Mouse (Mus musculus) lung, embryonic 14.5 days (tissue): ENCODE measurements at regions not wholly inside any gene's neighbourhood (a gene's known extent, or its start where the extent isn't known, plus 50 kb on each side); places are given as distances from the start of the nearest gene placed in this dataset.

ENCODE experiments used
- ATAC-seq: fragments of 200-750 bp; cut with Nextera tagmentation; 2 replicates; pipeline ENCODE4 v1.8.0; 2017; ENCODE audit warnings: mild to moderate bottlenecking, moderate TSS enrichment, moderate library complexity; ENCODE audit not compliant: insufficient read depth
- DNase-seq: peaks from one replicate; pipeline ENCODE4 v3.0.0-alpha.2; 2015
- H3K27ac ChIP-seq: fragments of 300-500 bp; sonication (generic); 2 replicates; pipeline ENCODE4 v1.5.1; 2014; ENCODE audit warnings: low read depth, mild to moderate bottlenecking, moderate library complexity
- H3K27me3 ChIP-seq: fragments of 300-500 bp; sonication (generic); 2 replicates; pipeline ENCODE4 v1.6.1; 2014; ENCODE audit warnings: low read length, control low read depth; ENCODE audit not compliant: insufficient read depth
- H3K36me3 ChIP-seq: fragments of 300-500 bp; sonication (generic); 2 replicates; pipeline ENCODE4 v1.6.1; 2014; ENCODE audit warnings: control low read depth; ENCODE audit not compliant: insufficient read depth
- H3K4me1 ChIP-seq: fragments of 300-500 bp; sonication (generic); 2 replicates; pipeline ENCODE4 v1.6.1; 2014; ENCODE audit warnings: antibody characterized with exemption, control low read depth; ENCODE audit not compliant: insufficient read depth
- H3K4me2 ChIP-seq: fragments of 300-500 bp; sonication (generic); 2 replicates; pipeline ENCODE4 v1.6.1; 2014; ENCODE audit warnings: mild to moderate bottlenecking
- H3K4me3 ChIP-seq: fragments of 300-500 bp; sonication (generic); 2 replicates; pipeline ENCODE4 v1.5.1; 2014; ENCODE audit warnings: low read depth, low read length
- H3K9ac ChIP-seq: fragments of 300-500 bp; sonication (generic); 2 replicates; pipeline ENCODE4 v1.6.1; 2014
- H3K9me3 ChIP-seq: fragments of 300-500 bp; sonication (generic); 2 replicates; pipeline ENCODE4 v1.6.1; 2016; ENCODE audit warnings: low read depth, low read length, control low read depth
- CTCF ChIP-seq: IDR thresholded peaks from 2 replicates; pipeline ENCODE4 v1.5.1; 2016; ENCODE audit warnings: antibody characterized with exemption, low read depth
- WGBS: fragments of 180-500 bp; shearing (Covaris S2); extraction: QIAGEN DNeasy Blood & Tissue Kit; methylation state at CpG from one replicate; pipeline ENCODE4 v1.1.7; 2014; 5-methylcytosine and 5-hydroxymethylcytosine counted together

- Histone ChIP-seq H3K4me2 (no peak overlapping the region), H3K9ac (no peak overlapping the region), H3K4me1 (no peaks in the 10 kb centered on the region), H3K36me3 (no peaks in the 10 kb centered on the region), H3K27me3 (no peaks in the 10 kb centered on the region), H3K27ac (no peak overlapping the region), H3K9me3 (no peaks in the 10 kb centered on the region), H3K4me3 (no peak overlapping the region)
- WGBS, result 84% methylated on average over 2 of the region's 2 CpGs
- ATAC-seq, result no peak
- no peak for TF ChIP-seq CTCF
- no peak for DNase-seq
Measured at GRCm38 (mm10) chr8:79550151-79550550, 89.3 kb upstream of the Otud4 start.

GRCm38 (mm10) chr8:79548156-79548555 lies 91.3 kb upstream of the Otud4 start:
- H3K27ac ChIP-seq, result no peak overlapping the region
- ATAC-seq (no peak), DNase-seq (no peak)
- no peaks in the 10 kb centered on the region for H3K36me3 ChIP-seq
- no peak overlapping the region for H3K4me3 ChIP-seq
- H3K27me3 ChIP-seq, result no peaks in the 10 kb centered on the region
- H3K9ac ChIP-seq, result no peak overlapping the region
- TF ChIP-seq CTCF, result no peak
- 74% methylated on average over 6 of the region's 6 CpGs for WGBS
- H3K4me2 ChIP-seq, result no peak overlapping the region
- no peaks in the 10 kb centered on the region for H3K9me3 ChIP-seq
- no peaks in the 10 kb centered on the region for H3K4me1 ChIP-seq

DNA sequence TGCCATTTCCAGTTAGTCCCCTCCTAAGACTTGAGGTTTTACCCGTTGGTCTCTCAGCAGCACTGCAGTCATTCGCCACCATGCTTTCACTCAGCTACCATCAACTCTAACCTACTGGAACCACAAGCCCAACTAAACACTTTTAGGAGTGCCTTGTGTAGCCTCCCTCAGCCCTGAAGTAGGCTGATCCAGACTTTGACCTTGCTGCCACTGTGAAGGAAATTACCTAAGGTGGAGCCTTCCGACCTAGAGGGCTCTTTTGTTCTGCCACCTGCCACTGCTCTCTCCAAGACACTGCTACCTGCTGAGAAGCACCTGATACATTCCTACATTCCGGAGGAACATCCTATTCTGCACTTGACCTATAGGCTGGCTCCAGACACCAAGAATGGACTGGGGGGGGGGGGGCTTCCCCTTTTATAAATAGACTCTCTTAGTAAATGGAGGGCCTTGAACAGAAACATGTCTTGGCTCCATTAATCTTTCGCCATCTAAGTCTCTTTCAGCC lies 93.5 kb upstream of the Otud4 start:
- WGBS, result 82% methylated on average over 5 of the region's 5 CpGs
- Histone ChIP-seq H3K9ac (no peak overlapping the region), H3K9me3 (no peaks in the 10 kb centered on the region), H3K4me2 (no peak overlapping the region), H3K36me3 (no peaks in the 10 kb centered on the region), H3K27me3 (no peaks in the 10 kb centered on the region), H3K27ac (no peak overlapping the region), H3K4me3 (no peak overlapping the region), H3K4me1 (no peaks in the 10 kb centered on the region)
- DNase-seq, result no peak
- no peak for ATAC-seq
- no peak for TF ChIP-seq CTCF

GRCm38 (mm10) chr8:79542461-79542860 lies 97.0 kb upstream of the Otud4 start:
- H3K27ac ChIP-seq, result no peak overlapping the region
- no peak overlapping the region for H3K4me3 ChIP-seq
- no peak for ATAC-seq
- H3K9me3 ChIP-seq, result no peaks in the 10 kb centered on the region
- no peak for TF ChIP-seq CTCF
- 71% methylated on average over 2 of the region's 2 CpGs for WGBS
- no peak overlapping the region for H3K9ac ChIP-seq
- H3K4me2 ChIP-seq, result no peak overlapping the region
- H3K36me3 ChIP-seq, result no peaks in the 10 kb centered on the region
- no peak for DNase-seq
- no peaks in the 10 kb centered on the region for H3K4me1 ChIP-seq
- no peaks in the 10 kb centered on the region for H3K27me3 ChIP-seq

GRCm38 (mm10) chr8:79540053-79540452 lies 99.4 kb upstream of the Otud4 start:
- Histone ChIP-seq H3K4me2 (no peak overlapping the region), H3K9ac (no peak overlapping the region), H3K9me3 (no peaks in the 10 kb centered on the region), H3K4me1 (no peaks in the 10 kb centered on the region), H3K27me3 (no peaks in the 10 kb centered on the region), H3K36me3 (no peaks in the 10 kb centered on the region), H3K27ac (no peak overlapping the region), H3K4me3 (no peak overlapping the region)
- WGBS, result 83% methylated on average over 4 of the region's 4 CpGs
- ATAC-seq (no peak), DNase-seq (no peak)
- no peak for TF ChIP-seq CTCF

GRCm38 (mm10) chr8:79534271-79534889 lies 105.0 kb upstream of the Otud4 start:
- Histone ChIP-seq H3K4me1 (no peaks in the 10 kb centered on the region), H3K27me3 (no peaks in the 10 kb centered on the region), H3K4me3 (no peak overlapping the region), H3K36me3 (no peaks in the 10 kb centered on the region), H3K4me2 (no peak overlapping the region), H3K27ac (no peak overlapping the region; the same call in 1 of the 2 replicates), H3K9ac (no peak overlapping the region), H3K9me3 (no peaks in the 10 kb centered on the region)
- ATAC-seq, result peak; percentile 56; the same call in 1 of the 2 replicates
- TF ChIP-seq CTCF, result no peak
- DNase-seq, result peak; percentile 56
- 50% methylated on average over 12 of the region's 12 CpGs for WGBS

DNA sequence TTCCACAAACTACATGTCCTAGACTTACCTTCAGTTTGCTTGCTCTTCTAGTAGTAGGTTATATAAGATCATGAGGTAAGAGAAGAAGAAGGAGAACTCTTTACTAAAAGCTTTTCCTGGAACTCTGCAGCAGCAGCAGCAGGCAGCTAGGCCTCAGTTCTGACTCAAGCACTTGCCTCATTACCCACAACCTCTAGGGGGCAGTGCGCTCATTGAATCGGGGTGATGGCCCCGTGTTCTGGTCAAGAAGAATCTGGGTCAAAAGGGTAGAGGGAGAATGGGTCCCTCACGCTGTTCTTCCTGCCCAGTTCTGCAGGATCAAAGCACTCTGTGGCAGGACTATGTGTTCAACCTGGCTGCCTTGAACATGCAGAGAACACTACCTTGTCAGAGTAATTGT lies 109.9 kb upstream of the Otud4 start:
- Histone ChIP-seq H3K27me3 (no peaks in the 10 kb centered on the region), H3K36me3 (no peaks in the 10 kb centered on the region), H3K4me3 (no peak overlapping the region), H3K4me2 (no peak overlapping the region), H3K4me1 (no peaks in the 10 kb centered on the region), H3K27ac (no peak overlapping the region), H3K9ac (no peak overlapping the region), H3K9me3 (no peaks in the 10 kb centered on the region)
- 36% methylated on average over 4 of the region's 4 CpGs for WGBS
- ATAC-seq (no peak), DNase-seq (peak; percentile 27)
- peak; percentile 46 for TF ChIP-seq CTCF
